9 mouse cellular contexts compared by ENCODE assay signal in genomic region chr1:92744528-92745241, GRCm38 (mm10).
A peak's percentile ranks its signal among the peaks of the same experiment; 100 is the strongest.
DNase-seq lines count a peak whose midpoint lies in the region; ATAC-seq lines count a peak whose summit lies in the region.
"Had no signal": no experiment of that assay in that cellular context is flagged by ENCODE, and none has a peak within 500 bp of the region (broad histone marks: within the 10 kb centered on the region; RNA-seq: fewer than 3 reads in every experiment).

No protein-coding gene starts in this region.

- H3K27me3 ChIP-seq in heart, embryonic 16.5 days (ENCODE audit: control insufficient read depth, insufficient read depth, low read length): no peaks in the 10 kb centered on the region
- H3K27me3 ChIP-seq in stomach, embryonic 15.5 days (replicated peaks): no peaks in the 10 kb centered on the region
- H3K27me3 ChIP-seq: liver, embryonic 13.5 days had no signal

- H3K36me3 ChIP-seq in heart, embryonic 16.5 days (ENCODE audit: control insufficient read depth, insufficient read depth): no peaks in the 10 kb centered on the region
- H3K36me3 ChIP-seq in stomach, embryonic 15.5 days: no peaks in the 10 kb centered on the region
- H3K36me3 ChIP-seq: liver, embryonic 13.5 days had no signal

- DNase-seq in cerebellum, adult 11 months: peak; percentile 22
- peak; percentile 40 for DNase-seq in ovary, adult 18-20 months (ENCODE audit: low spot score)
- no peak for DNase-seq in ovary, postnatal 14 days (ENCODE audit: low spot score)
- DNase-seq in left cerebral cortex, adult 18-20 months (ENCODE audit: low spot score in 2 of 2): no peak
- no peak for DNase-seq in urinary bladder, postnatal 25 days (ENCODE audit: low spot score)
- DNase-seq: liver, embryonic 13.5 days had no signal

- no peaks in the 10 kb centered on the region for H3K9me3 ChIP-seq in heart, embryonic 16.5 days (replicated peaks; ENCODE audit: control insufficient read depth, low read length)
- H3K9me3 ChIP-seq in stomach, embryonic 15.5 days: no peaks in the 10 kb centered on the region
- H3K9me3 ChIP-seq: liver, embryonic 13.5 days had no signal

- no peak; the same call in 1 of the 2 replicates for ATAC-seq in cerebellum, adult (ENCODE audit: insufficient number of reproducible peaks, low FRiP score, low TSS enrichment)
- ATAC-seq in heart, embryonic 16.5 days (replicated peaks; ENCODE audit: extremely low read depth, insufficient read depth, low FRiP score): peak; percentile 78
- no peak for ATAC-seq in stomach, embryonic 15.5 days (ENCODE audit: insufficient read depth, low FRiP score, low read depth)

- H3K9ac ChIP-seq in heart, embryonic 16.5 days (ENCODE audit: low read length): 0 out of 2 replicates have a peak overlapping the region, but pooled peaks have one; percentile 6
- no peak overlapping the region for H3K9ac ChIP-seq in stomach, embryonic 15.5 days
- H3K9ac ChIP-seq: liver, embryonic 13.5 days had no signal

- H3K4me3 ChIP-seq in heart, embryonic 16.5 days (ENCODE audit: low read length): no peak overlapping the region
- no peak overlapping the region for H3K4me3 ChIP-seq in stomach, embryonic 15.5 days (replicated peaks)
- H3K4me3 ChIP-seq: liver, embryonic 13.5 days had no signal

- peaks cover 21% of the 10 kb centered on the region for H3K4me1 ChIP-seq in heart, embryonic 16.5 days (ENCODE audit: control insufficient read depth, insufficient read depth, low read length)
- H3K4me1 ChIP-seq in stomach, embryonic 15.5 days: peaks cover 16% of the 10 kb centered on the region
- H3K4me1 ChIP-seq: liver, embryonic 13.5 days had no signal

- WGBS in heart, embryonic 16.5 days: 26% methylated on average over 9 of the region's 9 CpGs
- 37% methylated on average over 9 of the region's 9 CpGs for WGBS in stomach, embryonic 15.5 days

- no peak overlapping the region for H3K4me2 ChIP-seq in heart, embryonic 16.5 days (ENCODE audit: low read depth, low read length)
- no peak overlapping the region for H3K4me2 ChIP-seq in stomach, embryonic 15.5 days
- H3K4me2 ChIP-seq: liver, embryonic 13.5 days had no signal

- H3K27ac ChIP-seq in heart, embryonic 16.5 days (ENCODE audit: low read length): peak overlapping the region; percentile 78
- H3K27ac ChIP-seq in stomach, embryonic 15.5 days: 0 out of 2 replicates have a peak overlapping the region, but pooled peaks have one; percentile 7
- H3K27ac ChIP-seq: liver, embryonic 13.5 days had no signal

Comparison
In these comparisons a context has a peak if more than half of its experiments do, and no peak if none do; other contexts are left out.
1. DNase-seq: peak in cerebellum, adult 11 months (single experiment) and ovary, adult 18-20 months (single experiment); none in ovary, postnatal 14 days (single experiment), left cerebral cortex, adult 18-20 months (0 of 2) and urinary bladder, postnatal 25 days (single experiment).